Mouse (Mus musculus) embryo, embryonic 11.5 days (tissue): ENCODE data around the gene Ms4a4d.

Experiments
- DNase-seq: peaks from one replicate; pipeline ENCODE4 v3.0.0-alpha.2; 2012; ENCODE audit warnings: low read depth, low spot score

Ms4a4d gene

GRCm38 (mm10) chr19:11574965-11575364 lies 38.4 kb downstream of the Ms4a4d start:
- DNase-seq, result no peak

- DNase-seq, result no peak
These were observed 52.6 kb downstream of the Ms4a4d start for GRCm38 (mm10) chr19:11589205-11589604.

- DNase-seq, result no peak
These were observed 53.4 kb downstream of the Ms4a4d start for GRCm38 (mm10) chr19:11589891-11590449.

- no peak for DNase-seq
These were observed 64.7 kb downstream of the Ms4a4d start for GRCm38 (mm10) chr19:11601349-11601748.

GRCm38 (mm10) chr19:11602026-11602425 lies 65.4 kb downstream of the Ms4a4d start:
- no peak for DNase-seq

GRCm38 (mm10) chr19:11604603-11605002 lies 68.0 kb downstream of the Ms4a4d start, which contains the start of gene Ms4a6d:
TSS of gene Ms4a6d (minus strand) at chr19:11604849.
- DNase-seq, result no peak
